Comparison of ENCODE assay signal across 29 mouse cellular contexts in the genomic region with DNA sequence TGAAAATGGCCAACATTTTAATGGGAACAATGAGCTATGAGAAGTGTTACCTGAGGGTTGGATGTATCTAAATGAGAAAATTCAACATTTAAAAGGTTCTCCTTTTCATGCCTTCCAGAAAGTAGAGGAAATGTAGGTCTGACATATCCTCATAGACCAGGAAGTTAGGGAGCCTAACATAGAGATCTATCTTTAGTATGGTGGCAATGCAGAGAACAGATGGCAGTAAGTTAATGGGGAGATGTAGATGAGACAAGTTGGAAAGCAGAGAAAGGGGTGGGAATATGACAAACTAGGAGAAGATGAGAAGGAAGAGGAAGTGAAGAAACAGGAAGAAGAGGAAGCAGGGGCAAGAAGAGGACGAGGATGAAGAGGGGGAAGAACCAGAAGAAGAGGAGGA.
"Had no signal": no experiment of that assay in that cellular context is flagged by ENCODE, and none has a peak within 500 bp of the region (broad histone marks: within the 10 kb centered on the region; RNA-seq: fewer than 3 reads in every experiment).

No protein-coding gene starts in this region.

- H3K9me3 ChIP-seq: heart, embryonic 10.5 days; heart, embryonic 12.5 days; hindbrain, embryonic 10.5 days; hindbrain, embryonic 12.5 days; intestine, embryonic 15.5 days; limb, embryonic 13.5 days; limb, embryonic 15.5 days; liver, embryonic 13.5 days; liver, embryonic 15.5 days had no signal

- H3K9ac ChIP-seq: heart, embryonic 12.5 days; hindbrain, embryonic 12.5 days; hindbrain, embryonic 14.5 days; intestine, embryonic 15.5 days; limb, embryonic 13.5 days; limb, embryonic 15.5 days; liver, embryonic 13.5 days; liver, embryonic 15.5 days had no signal

- H3K27ac ChIP-seq: gastrocnemius, adult 2 months; heart, embryonic 10.5 days; hindbrain, embryonic 10.5 days; hindbrain, embryonic 12.5 days; hindbrain, embryonic 14.5 days; intestine, embryonic 15.5 days; kidney, postnatal 0 days; left cerebral cortex, adult 2 months; limb, embryonic 13.5 days; limb, embryonic 15.5 days; liver, embryonic 13.5 days; liver, embryonic 15.5 days had no signal

- H3K27me3 ChIP-seq: heart, embryonic 12.5 days; hindbrain, embryonic 12.5 days; intestine, embryonic 15.5 days; limb, embryonic 13.5 days; limb, embryonic 15.5 days; liver, embryonic 13.5 days; liver, embryonic 15.5 days had no signal

- DNase-seq: gastrocnemius, adult 2 months; gastrocnemius, postnatal 10 days; gastrocnemius, postnatal 25 days; heart, adult 18-20 months; heart, postnatal 10 days; heart, postnatal 4 days; kidney, adult 18-20 months; kidney, adult 8-10 months; kidney, postnatal 14 days; kidney, postnatal 36 days; layer of hippocampus, adult 9-11 months; layer of hippocampus, postnatal 36 days; left cerebral cortex, postnatal 4 days; liver, embryonic 13.5 days had no signal

- ATAC-seq: hindbrain, embryonic 16.5 days; inflammation-experienced regulatory T-cells, adult 6 months; intestine, embryonic 15.5 days; intestine, postnatal 0 days had no signal

- H3K4me3 ChIP-seq: gastrocnemius, adult 2 months; heart, embryonic 10.5 days; heart, embryonic 12.5 days; hindbrain, embryonic 10.5 days; hindbrain, embryonic 12.5 days; intestine, embryonic 15.5 days; left cerebral cortex, adult 2 months; limb, embryonic 13.5 days; limb, embryonic 15.5 days; liver, embryonic 13.5 days; liver, embryonic 15.5 days had no signal

- H3K4me1 ChIP-seq: heart, embryonic 10.5 days; heart, embryonic 12.5 days; hindbrain, embryonic 10.5 days; hindbrain, embryonic 12.5 days; intestine, embryonic 15.5 days; limb, embryonic 13.5 days; limb, embryonic 15.5 days; liver, embryonic 13.5 days; liver, embryonic 15.5 days had no signal

- H3K36me3 ChIP-seq: heart, embryonic 10.5 days; heart, embryonic 12.5 days; hindbrain, embryonic 10.5 days; hindbrain, embryonic 12.5 days; intestine, embryonic 15.5 days; limb, embryonic 13.5 days; limb, embryonic 15.5 days; liver, embryonic 13.5 days; liver, embryonic 15.5 days had no signal

- H3K4me2 ChIP-seq: heart, embryonic 12.5 days; hindbrain, embryonic 12.5 days; hindbrain, embryonic 14.5 days; intestine, embryonic 15.5 days; limb, embryonic 13.5 days; limb, embryonic 15.5 days; liver, embryonic 11.5 days; liver, embryonic 13.5 days; liver, embryonic 15.5 days had no signal
